28 mouse cellular contexts compared by ENCODE assay signal in genomic region chr8:57623955-57624354, GRCm38 (mm10).
"Had no signal": no experiment of that assay in that cellular context is flagged by ENCODE, and none has a peak within 500 bp of the region (broad histone marks: within the 10 kb centered on the region; RNA-seq: fewer than 3 reads in every experiment).

No protein-coding gene starts in this region.

- ATAC-seq: liver, embryonic 12.5 days; liver, postnatal 0 days; lung, postnatal 0 days; midbrain, embryonic 13.5 days; midbrain, embryonic 15.5 days; midbrain, embryonic 16.5 days had no signal

- H3K4me3 ChIP-seq: limb, embryonic 10.5 days; limb, embryonic 12.5 days; limb, embryonic 13.5 days; limb, embryonic 15.5 days; liver, embryonic 12.5 days; liver, embryonic 13.5 days; liver, embryonic 15.5 days; lung, embryonic 15.5 days; megakaryocyte, embryonic 14.5 days; midbrain, embryonic 10.5 days; midbrain, embryonic 12.5 days; midbrain, embryonic 13.5 days; midbrain, embryonic 15.5 days; myocyte had no signal

- H3K27ac ChIP-seq: limb, embryonic 10.5 days; limb, embryonic 12.5 days; limb, embryonic 13.5 days; limb, embryonic 15.5 days; liver, embryonic 12.5 days; liver, embryonic 13.5 days; liver, embryonic 14.5 days; liver, embryonic 15.5 days; lung, embryonic 15.5 days; macrophage; midbrain, embryonic 10.5 days; midbrain, embryonic 12.5 days; midbrain, embryonic 13.5 days; midbrain, embryonic 15.5 days had no signal

- DNase-seq: liver; liver, embryonic 13.5 days; liver, postnatal 0 days; lung, adult 18-20 months; lung, adult 2 months; lung, embryonic 14.5 days; lung, postnatal 10 days; lung, postnatal 14 days; lung, postnatal 36 days; lung, postnatal 4 days; midbrain, embryonic 14.5 days had no signal
